Mouse (Mus musculus) myocyte (in vitro differentiated cells): ENCODE measurements around the gene Wt1.

Experiments
- CEBPB ChIP-seq: IDR thresholded peaks from 2 replicates; pipeline ENCODE4 v1.6.1; 2011; ENCODE audit warnings: mild to moderate bottlenecking, moderate library complexity; ENCODE audit not compliant: poor library complexity, insufficient read depth, severe bottlenecking
- POLR2A ChIP-seq: IDR thresholded peaks from one replicate; pipeline ENCODE4 v1.6.1; 2011; ENCODE audit warnings: low read depth, mild to moderate bottlenecking, control low read depth, moderate library complexity; ENCODE audit not compliant: insufficient read length
- POLR2AphosphoS2 ChIP-seq: IDR thresholded peaks from one replicate; pipeline ENCODE4 v1.6.1; 2011; ENCODE audit warnings: low read depth, control low read depth; ENCODE audit not compliant: insufficient read length
- TCF12 ChIP-seq: IDR thresholded peaks from one replicate; pipeline ENCODE4 v1.6.1; 2011; ENCODE audit warnings: mild to moderate bottlenecking, control low read depth; ENCODE audit not compliant: poor library complexity, insufficient read depth, severe bottlenecking
- USF1 ChIP-seq: IDR thresholded peaks from one replicate; pipeline ENCODE4 v1.6.1; 2011; ENCODE audit warnings: low read depth, mild to moderate bottlenecking, control low read depth, moderate library complexity

GRCm38 (mm10) chr2:105128564-105128963 lies 2.2 kb downstream of the Wt1 start:
- TF ChIP-seq USF1, result no peak
- no peak for TF ChIP-seq CEBPB
- no peak for TF ChIP-seq POLR2AphosphoS2
- no peak for TF ChIP-seq POLR2A
- no peak for TF ChIP-seq TCF12
